Mouse (Mus musculus) B cell, adult 62 days (primary cell): ENCODE measurements around the gene Zic2. TPM values are rescaled to one million over a fixed set of nuclear protein-coding genes. Genes with fewer than 3 reads are reported as not detected.

Experiments used
- total RNA-seq: library from RNA; stranded (reverse); gene quantifications from 4 replicates; pipeline ENCODE4 v1.2.4, GENCODE M21; 2023

Zic2 gene
- not detected in 4 replicates for total RNA-seq

GRCm38 (mm10) chr14:122474891-122475556, at the start of gene Zic2:
Gene Zic2 (plus strand): TSS chr14:122475435.

DNA sequence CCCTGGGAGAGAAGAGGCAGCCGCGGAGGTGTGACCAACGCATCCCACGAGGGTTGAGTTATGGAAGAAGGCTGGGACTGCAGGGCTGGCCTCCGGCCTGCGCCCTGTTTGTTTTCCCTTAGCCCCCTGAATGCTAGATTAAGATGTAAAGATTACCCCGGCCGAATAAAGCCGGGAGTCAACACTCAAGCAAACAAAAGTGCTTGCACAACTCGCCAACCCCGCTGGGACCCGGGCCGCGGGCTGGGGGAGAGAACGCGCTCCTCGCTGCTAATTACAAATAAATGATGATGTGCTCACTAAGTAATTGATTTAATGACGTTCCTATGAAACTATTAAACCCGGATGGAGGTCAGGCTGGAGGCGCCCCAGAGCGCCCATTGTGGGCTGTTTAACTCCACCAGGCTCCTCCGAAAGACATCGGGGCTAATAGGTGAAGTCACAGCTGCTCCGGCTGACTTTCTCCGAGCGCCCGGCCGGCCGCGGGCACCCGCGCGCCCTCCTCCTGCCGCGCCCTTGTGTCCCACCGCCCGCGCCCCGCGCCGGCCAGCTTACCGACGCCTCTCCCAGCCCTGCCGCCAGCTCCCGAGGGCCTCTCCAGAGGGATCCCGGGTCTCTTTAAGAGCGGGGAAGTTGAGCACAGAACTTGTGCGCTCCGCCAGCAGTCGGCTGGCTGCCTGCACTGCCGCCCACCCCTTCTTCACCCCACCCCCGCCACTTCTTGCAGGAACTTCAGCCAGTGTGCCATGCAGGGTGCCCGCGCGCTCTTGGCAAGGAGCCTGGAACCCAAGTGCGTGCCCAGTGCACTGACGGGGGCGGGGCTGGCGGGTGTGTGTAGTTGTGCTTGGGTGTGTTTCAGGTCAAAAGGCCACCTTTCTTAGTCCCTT, 24.5 kb upstream of the Zic2 start, which contains the start of gene Gm5089:
Gene Gm5089, minus strand, starts transcription at position 620 of the 887 bp plus-strand sequence.

GRCm38 (mm10) chr14:122464763-122465741, 10.2 kb upstream of the Zic2 start, which contains the start of gene Zic5:
Gene Zic5 (minus strand): TSS chr14:122465677.

GRCm38 (mm10) chr14:122490441-122491328, 15.4 kb downstream of the Zic2 start, which contains the start of gene Gm10837:
Gene Gm10837 (plus strand): TSS chr14:122490586.

Other genes with a start within 250 kb of the Zic2 start
- not detected in 4 replicates for gene Gm5089, start 24.3 kb upstream of the Zic2 start, total RNA-seq
- 0.12 to 0.56 TPM in 2 of 4 replicates, not detected in the others for gene Zic5, start 9.8 kb upstream of the Zic2 start, total RNA-seq
- gene Gm10837, start 15.2 kb downstream of the Zic2 start, total RNA-seq, result not detected in 4 replicates
- gene Pcca, start 58.9 kb downstream of the Zic2 start, total RNA-seq, result 22.4 to 29.9 TPM (median 29.2 TPM) in 4 replicates